8 mouse cellular contexts compared by ENCODE assay signal in the genomic region with DNA sequence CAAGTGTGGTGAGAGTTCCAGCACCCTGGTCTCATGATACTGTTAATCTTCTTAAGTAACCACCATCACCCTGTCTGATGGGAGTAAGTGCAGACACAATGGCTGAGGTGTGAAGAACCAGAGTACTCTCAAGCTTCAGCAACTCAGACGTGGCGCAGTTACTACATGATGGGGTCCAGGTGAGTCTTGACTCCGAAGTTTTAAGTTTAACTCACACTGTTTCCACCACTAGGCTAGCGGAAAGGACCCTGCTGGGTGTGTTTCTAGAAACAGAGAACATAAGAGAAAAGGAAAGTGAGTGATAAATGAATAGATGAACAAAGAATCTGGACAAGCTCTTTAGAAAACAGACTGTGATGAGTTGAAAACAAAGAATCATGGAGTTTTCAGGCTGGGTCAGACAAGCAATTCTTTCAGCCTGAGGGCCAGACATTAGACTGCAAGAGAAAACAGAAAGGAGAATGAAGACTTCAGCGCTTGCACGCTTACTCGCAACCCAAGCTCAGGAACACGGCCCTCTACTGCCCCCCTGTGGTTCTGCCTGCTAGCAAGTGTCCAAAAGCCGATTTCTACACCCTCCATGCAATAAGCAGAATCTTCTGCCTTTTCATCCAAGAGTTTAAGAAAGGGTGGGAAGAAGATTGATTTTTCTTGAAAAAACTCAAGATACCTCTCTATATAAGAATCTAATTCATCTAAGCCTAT.
DNase-seq lines count a peak whose midpoint lies in the region; ATAC-seq lines count a peak whose summit lies in the region.

No protein-coding gene starts in this region.

- no peak for ATAC-seq in kidney, embryonic 15.5 days (replicated peaks; ENCODE audit: low FRiP score)
- ATAC-seq in cerebellum, adult (ENCODE audit: insufficient number of reproducible peaks, low FRiP score, low TSS enrichment) = peak; percentile 66; the same call in 1 of the 2 replicates
- ATAC-seq in forebrain, embryonic 15.5 days (replicated peaks) = peak; percentile 81
- peak; percentile 63 for ATAC-seq in hindbrain, embryonic 13.5 days (ENCODE audit: low FRiP score)
- ATAC-seq in neural tube, embryonic 11.5 days (ENCODE audit: insufficient read depth, low FRiP score, low TSS enrichment) = peak; percentile 72; the same call in 1 of the 2 replicates

- H3K9ac ChIP-seq in kidney, embryonic 15.5 days = no peak overlapping the region
- no peak overlapping the region for H3K9ac ChIP-seq in forebrain, embryonic 15.5 days (replicated peaks)
- no peak overlapping the region for H3K9ac ChIP-seq in hindbrain, embryonic 13.5 days
- no peak overlapping the region for H3K9ac ChIP-seq in neural tube, embryonic 11.5 days (ENCODE audit: low read length)

- H3K27me3 ChIP-seq in kidney, embryonic 15.5 days = no peaks in the 10 kb centered on the region
- H3K27me3 ChIP-seq in forebrain, embryonic 15.5 days = no peaks in the 10 kb centered on the region
- no peaks in the 10 kb centered on the region for H3K27me3 ChIP-seq in hindbrain, embryonic 13.5 days
- no peaks in the 10 kb centered on the region for H3K27me3 ChIP-seq in neural tube, embryonic 11.5 days (ENCODE audit: control insufficient read depth, insufficient read depth, low read length)

- H3K36me3 ChIP-seq in kidney, embryonic 15.5 days = no peaks in the 10 kb centered on the region
- H3K36me3 ChIP-seq in forebrain, embryonic 15.5 days = no peaks in the 10 kb centered on the region
- H3K36me3 ChIP-seq in hindbrain, embryonic 13.5 days = no peaks in the 10 kb centered on the region
- no peaks in the 10 kb centered on the region for H3K36me3 ChIP-seq in neural tube, embryonic 11.5 days (ENCODE audit: control insufficient read depth, insufficient read depth, low read length)

- H3K27ac ChIP-seq in kidney, embryonic 15.5 days = no peak overlapping the region
- H3K27ac ChIP-seq in forebrain, embryonic 15.5 days (replicated peaks) = no peak overlapping the region
- H3K27ac ChIP-seq in hindbrain, embryonic 13.5 days = no peak overlapping the region
- no peak overlapping the region for H3K27ac ChIP-seq in neural tube, embryonic 11.5 days (ENCODE audit: low read depth, low read length)

- H3K4me3 ChIP-seq in kidney, embryonic 15.5 days (replicated peaks) = no peak overlapping the region
- no peak overlapping the region for H3K4me3 ChIP-seq in forebrain, embryonic 15.5 days
- H3K4me3 ChIP-seq in hindbrain, embryonic 13.5 days = no peak overlapping the region
- H3K4me3 ChIP-seq in neural tube, embryonic 11.5 days (ENCODE audit: low read depth, low read length) = no peak overlapping the region

- intact Hi-C loops in left cerebral cortex, postnatal 10 days (cut with DNase I) = no loop called here

- no peak overlapping the region for H3K4me2 ChIP-seq in kidney, embryonic 15.5 days
- H3K4me2 ChIP-seq in forebrain, embryonic 15.5 days (replicated peaks) = no peak overlapping the region
- no peak overlapping the region for H3K4me2 ChIP-seq in hindbrain, embryonic 13.5 days
- no peak overlapping the region for H3K4me2 ChIP-seq in neural tube, embryonic 11.5 days (ENCODE audit: low read depth)

- H3K9me3 ChIP-seq in kidney, embryonic 15.5 days (replicated peaks) = no peaks in the 10 kb centered on the region
- no peaks in the 10 kb centered on the region for H3K9me3 ChIP-seq in forebrain, embryonic 15.5 days
- no peaks in the 10 kb centered on the region for H3K9me3 ChIP-seq in hindbrain, embryonic 13.5 days
- H3K9me3 ChIP-seq in neural tube, embryonic 11.5 days (ENCODE audit: control insufficient read depth, low read length) = no peaks in the 10 kb centered on the region

- peak; percentile 66 for DNase-seq in kidney, adult 18-20 months
- DNase-seq in left cerebral cortex, postnatal 10 days (ENCODE audit: extremely low spot score in 1 of 2, low spot score in 2 of 2) = peak; percentile 87 to 90
- peak; percentile 84 for DNase-seq in neural tube, embryonic 11.5 days (ENCODE audit: low spot score)
- DNase-seq in urinary bladder, postnatal 10 days (ENCODE audit: low spot score) = peak; percentile 14

- no peaks in the 10 kb centered on the region for H3K4me1 ChIP-seq in kidney, embryonic 15.5 days
- H3K4me1 ChIP-seq in forebrain, embryonic 15.5 days = no peaks in the 10 kb centered on the region
- H3K4me1 ChIP-seq in hindbrain, embryonic 13.5 days (replicated peaks) = no peaks in the 10 kb centered on the region
- no peaks in the 10 kb centered on the region for H3K4me1 ChIP-seq in neural tube, embryonic 11.5 days (ENCODE audit: control insufficient read depth, insufficient read depth, low read length)

- WGBS in kidney, embryonic 15.5 days = 39% methylated on average over 9 of the region's 9 CpGs
- WGBS in forebrain, embryonic 15.5 days = 37% methylated on average over 9 of the region's 9 CpGs
- WGBS in hindbrain, embryonic 13.5 days = 38% methylated on average over 9 of the region's 9 CpGs
- 41% methylated on average over 9 of the region's 9 CpGs for WGBS in neural tube, embryonic 11.5 days

Comparison
In these comparisons a context has a peak if more than half of its experiments do, and no peak if none do; other contexts are left out.
1. DNase-seq: peak in every context shown above with its lines; median percentile 88 in left cerebral cortex, postnatal 10 days; 84 in neural tube, embryonic 11.5 days; 66 in kidney, adult 18-20 months; 14 in urinary bladder, postnatal 10 days.